Mouse (Mus musculus): ENCODE results near the gene Phactr2. TPM values are rescaled to one million over a fixed set of nuclear protein-coding genes. Genes with fewer than 3 reads are reported as not detected.

Gene Phactr2
- total and polyA plus RNA-seq, 3 experiments = 0.08 to 0.49 (median 0.31) TPM

GRCm38 (mm10) chr10:13431641-13432540 is 42.3 kb downstream of the Phactr2 start:
- no peaks in the 10 kb centered on the region for H3K9me3 ChIP-seq (replicated peaks; ENCODE audit: low read length)
- H3K4me3 ChIP-seq (replicated peaks in 1 of 3; ENCODE audit: low read depth in 2 of 3, low read length in 2 of 3, poor library complexity in 1 of 3) = no peak overlapping the region
- no peak overlapping the region for H3K4me2 ChIP-seq (ENCODE audit: insufficient read depth, low read depth, poor library complexity, severe bottlenecking)
- H3K79me2 ChIP-seq (replicated peaks; ENCODE audit: control insufficient read depth, extremely low read depth, insufficient read depth, poor library complexity, severe bottlenecking) = no peaks in the 10 kb centered on the region
- dilution Hi-C loops (cut with MboI; ENCODE audit: extremely low pct_ligation_motif_present, extremely low pct_unique_long_range_greater_than_20kb, low sequenced_read_pairs) (no loop called here), in situ Hi-C loops (cut with MboI; ENCODE audit: low pct_ligation_motif_present, low pct_unique_long_range_greater_than_20kb, low sequenced_read_pairs) (no loop called here)
- no peaks in the 10 kb centered on the region for H3K4me1 ChIP-seq (ENCODE audit: control insufficient read depth in 1 of 2, insufficient read depth in 2 of 2)
- no peaks in the 10 kb centered on the region for H3K36me3 ChIP-seq (replicated peaks in 1 of 2; ENCODE audit: control insufficient read depth in 1 of 2, insufficient read depth in 1 of 2, low read length in 1 of 2)
- no peak for TF ChIP-seq EP300 (IDR thresholded peaks at IDR 0.05; ENCODE audit: low read length)
- TF ChIP-seq MYC (IDR thresholded peaks at IDR 0.05; ENCODE audit: low read depth, low read length) = no peak
- no peak for TF ChIP-seq ZMIZ1 (IDR thresholded peaks at IDR 0.05; ENCODE audit: low read depth, low read length)
- no peak for TF ChIP-seq MXI1 (IDR thresholded peaks at IDR 0.05; ENCODE audit: low read depth, low read length)
- no peak for TF ChIP-seq SIN3A (IDR thresholded peaks at IDR 0.05; ENCODE audit: low read length)
- TF ChIP-seq CHD2 (IDR thresholded peaks at IDR 0.05; ENCODE audit: low read length) = no peak
- no peak for TF ChIP-seq IRF4 (IDR thresholded peaks at IDR 0.05; ENCODE audit: low read depth, low read length)
- no peak for TF ChIP-seq CHD1 (IDR thresholded peaks at IDR 0.05; ENCODE audit: low read depth, low read length)
- TF ChIP-seq JUN (IDR thresholded peaks at IDR 0.05; ENCODE audit: insufficient read depth, low read depth, low read length) = no peak
- no peak for TF ChIP-seq POLR2AphosphoS2 (IDR thresholded peaks at IDR 0.05; ENCODE audit: low read depth, low read length)
- TF ChIP-seq USF2 (conservative IDR thresholded peaks at IDR 0.05; ENCODE audit: low read depth, low read length) = no peak
- TF ChIP-seq KAT2A (IDR thresholded peaks at IDR 0.05; ENCODE audit: insufficient replicate concordance, low read length) = no peak
- TF ChIP-seq MAZ (IDR thresholded peaks at IDR 0.05; ENCODE audit: low read depth, low read length) = no peak
- no peak for TF ChIP-seq TCF12 (IDR thresholded peaks at IDR 0.05; ENCODE audit: low read depth, low read length)
- TF ChIP-seq JUND (conservative IDR thresholded peaks at IDR 0.05; ENCODE audit: low read depth, low read length) = no peak
- TF ChIP-seq MAX (IDR thresholded peaks at IDR 0.05; ENCODE audit: low read length) = no peak
- TF ChIP-seq POLR2A (IDR thresholded peaks at IDR 0.05; ENCODE audit: low read depth, low read length) = no peak
- H3K27me3 ChIP-seq (replicated peaks) = no peaks in the 10 kb centered on the region
- no peak overlapping the region for H3K27ac ChIP-seq (ENCODE audit: insufficient read depth, low read depth)
- DNase-seq (ENCODE audit: extremely low read depth) = no peak
- no peak overlapping the region for H3K9ac ChIP-seq (ENCODE audit: insufficient read depth, low read depth)

DNA sequence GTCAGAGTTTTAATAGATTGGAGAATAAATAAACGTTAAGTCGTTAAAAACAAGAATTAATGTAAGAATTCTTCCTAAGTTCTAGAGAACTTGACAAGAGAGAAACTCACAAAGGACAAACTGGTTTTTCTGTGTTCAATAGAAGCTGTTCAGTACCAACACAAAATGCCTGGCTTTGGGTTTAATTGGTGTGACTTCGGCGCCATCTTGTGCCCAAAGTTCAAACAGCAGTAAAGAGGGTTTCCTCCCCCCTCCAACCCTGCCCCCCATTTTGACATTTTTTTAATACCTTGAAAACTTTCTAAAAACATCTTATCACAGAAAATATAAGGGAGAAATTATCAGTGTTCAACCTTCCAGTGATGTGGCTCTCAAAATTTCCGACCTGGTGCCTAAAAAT is 44.4 kb downstream of the Phactr2 start:
- H3K4me3 ChIP-seq (replicated peaks in 1 of 3; ENCODE audit: low read depth in 2 of 3, low read length in 2 of 3, poor library complexity in 1 of 3) = no peak overlapping the region
- H3K79me2 ChIP-seq (replicated peaks; ENCODE audit: control insufficient read depth, extremely low read depth, insufficient read depth, poor library complexity, severe bottlenecking) = no peaks in the 10 kb centered on the region
- peak; percentile 65 for DNase-seq (ENCODE audit: extremely low read depth)
- no peaks in the 10 kb centered on the region for H3K27me3 ChIP-seq (replicated peaks)
- dilution Hi-C loops (cut with MboI; ENCODE audit: extremely low pct_ligation_motif_present, extremely low pct_unique_long_range_greater_than_20kb, low sequenced_read_pairs) = no loop called here
- no peaks in the 10 kb centered on the region for H3K9me3 ChIP-seq (replicated peaks; ENCODE audit: low read length)
- TF ChIP-seq JUND (conservative IDR thresholded peaks at IDR 0.05; ENCODE audit: low read depth, low read length) = no peak
- TF ChIP-seq CTCF (conservative IDR thresholded peaks at IDR 0.05 in 1 of 2, IDR thresholded peaks at IDR 0.05 in 1 of 2; ENCODE audit: low read depth in 2 of 2, low read length in 2 of 2) = peak; percentile 54 to 93
- TF ChIP-seq ETS1 (conservative IDR thresholded peaks at IDR 0.05; ENCODE audit: low read depth, low read length) = no peak
- TF ChIP-seq CHD2 (IDR thresholded peaks at IDR 0.05; ENCODE audit: low read length) = peak; percentile 64; the same call in 1 of the 2 replicates
- no peak for TF ChIP-seq SIN3A (IDR thresholded peaks at IDR 0.05; ENCODE audit: low read length)
- no peak for TF ChIP-seq ELF1 (IDR thresholded peaks at IDR 0.05; ENCODE audit: low read depth, low read length)
- TF ChIP-seq EP300 (IDR thresholded peaks at IDR 0.05; ENCODE audit: low read length) = no peak
- peak; percentile 88 for TF ChIP-seq ZC3H11A (IDR thresholded peaks at IDR 0.05; ENCODE audit: low read depth, low read length)
- TF ChIP-seq ZMIZ1 (IDR thresholded peaks at IDR 0.05; ENCODE audit: low read depth, low read length) = no peak
- TF ChIP-seq ZKSCAN1 (IDR thresholded peaks at IDR 0.05; ENCODE audit: borderline replicate concordance, low read depth, low read length) = no peak
- peak; percentile 95 for TF ChIP-seq SMC3 (IDR thresholded peaks at IDR 0.05; ENCODE audit: low read depth, low read length)
- TF ChIP-seq HCFC1 (IDR thresholded peaks at IDR 0.05; ENCODE audit: low read depth, low read length) = no peak
- peak; percentile 96 for TF ChIP-seq RAD21 (IDR thresholded peaks at IDR 0.05; ENCODE audit: low read depth, low read length)
- TF ChIP-seq JUN (IDR thresholded peaks at IDR 0.05; ENCODE audit: insufficient read depth, low read depth, low read length) = no peak
- no peak for TF ChIP-seq MAFK (IDR thresholded peaks at IDR 0.05; ENCODE audit: insufficient replicate concordance, low read length)
- no peaks in the 10 kb centered on the region for H3K4me1 ChIP-seq (ENCODE audit: control insufficient read depth in 1 of 2, insufficient read depth in 2 of 2)
- no peak overlapping the region for H3K4me2 ChIP-seq (ENCODE audit: insufficient read depth, low read depth, poor library complexity, severe bottlenecking)
- no peaks in the 10 kb centered on the region for H3K36me3 ChIP-seq (replicated peaks in 1 of 2; ENCODE audit: control insufficient read depth in 1 of 2, insufficient read depth in 1 of 2, low read length in 1 of 2)
- in situ Hi-C loops (cut with MboI; ENCODE audit: low pct_ligation_motif_present, low pct_unique_long_range_greater_than_20kb, low sequenced_read_pairs) = loop anchor here (5.0 kb wide), 1 partner anchor 337 kb away; no protein-coding TSS in a partner anchor
- H3K27ac ChIP-seq (ENCODE audit: insufficient read depth, low read depth) = no peak overlapping the region
- H3K9ac ChIP-seq (ENCODE audit: insufficient read depth, low read depth) = no peak overlapping the region
